Mouse (Mus musculus) T-cell, adult 2 months (primary cell): ENCODE measurements around the gene Prkn.

Source experiments
- DNase-seq: peaks from one replicate; pipeline ENCODE4 v3.0.0; 2022; ENCODE audit warnings: low spot score

Prkn gene

DNA sequence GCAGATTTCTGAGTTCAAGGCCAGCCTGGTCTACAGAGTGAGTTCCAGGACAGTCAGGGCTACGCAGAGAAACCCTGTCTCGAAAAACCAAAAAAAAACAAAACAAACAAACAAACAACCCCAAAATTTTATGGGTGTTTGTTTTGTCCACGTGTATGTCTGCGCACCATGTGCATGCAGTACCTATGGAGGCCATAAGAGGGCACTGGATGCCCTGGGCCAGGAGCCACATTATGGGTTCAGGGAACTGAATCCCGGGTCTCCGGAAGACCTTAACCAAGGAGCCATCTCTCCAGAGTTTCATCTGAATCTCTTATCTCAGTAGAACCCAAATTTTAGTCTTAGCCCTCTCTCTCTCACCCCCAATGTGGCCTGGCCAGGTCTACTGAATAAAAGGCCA, 1263.6 kb downstream of the Prkn start:
- no peak for DNase-seq

DNA sequence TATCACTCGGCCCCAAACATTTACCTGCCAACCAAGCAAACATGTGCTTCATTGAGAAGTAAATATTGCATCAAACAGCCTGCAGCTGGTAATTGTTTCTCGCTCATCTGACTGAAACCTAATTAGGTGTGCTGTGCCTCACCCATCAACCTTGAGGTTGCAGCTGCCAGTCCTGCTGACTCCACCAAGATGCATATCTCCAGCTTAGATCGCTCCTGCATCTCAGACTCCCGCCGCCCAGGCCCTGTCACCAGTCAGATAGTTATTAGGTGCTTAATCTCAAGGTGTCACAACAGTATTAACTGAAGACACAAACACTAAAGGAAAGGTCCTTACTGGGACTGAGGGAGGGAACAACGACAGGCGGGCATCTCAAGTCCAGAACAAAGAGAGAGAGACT, 1264.1 kb downstream of the Prkn start:
- DNase-seq = no peak

DNA sequence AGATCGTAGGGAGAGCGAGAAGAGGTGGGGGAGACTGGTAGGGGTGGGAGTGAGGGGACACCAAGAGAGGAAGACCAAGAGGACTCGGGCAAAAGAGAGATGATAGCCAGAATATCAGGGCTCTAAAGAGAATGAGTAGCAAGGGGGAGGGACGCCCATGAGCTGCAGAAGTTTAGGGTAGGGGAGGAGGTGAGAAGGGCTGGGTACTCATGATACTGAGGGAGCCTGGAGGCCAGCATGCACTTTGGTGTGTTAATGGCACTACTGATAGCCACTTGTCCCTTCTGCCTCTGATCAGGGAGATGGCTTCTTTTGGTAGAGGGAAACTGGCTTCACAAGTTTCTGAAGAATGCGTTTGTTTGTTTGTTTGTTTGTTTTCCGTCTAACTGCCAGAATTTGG, 1264.5 kb downstream of the Prkn start:
- no peak for DNase-seq

DNA sequence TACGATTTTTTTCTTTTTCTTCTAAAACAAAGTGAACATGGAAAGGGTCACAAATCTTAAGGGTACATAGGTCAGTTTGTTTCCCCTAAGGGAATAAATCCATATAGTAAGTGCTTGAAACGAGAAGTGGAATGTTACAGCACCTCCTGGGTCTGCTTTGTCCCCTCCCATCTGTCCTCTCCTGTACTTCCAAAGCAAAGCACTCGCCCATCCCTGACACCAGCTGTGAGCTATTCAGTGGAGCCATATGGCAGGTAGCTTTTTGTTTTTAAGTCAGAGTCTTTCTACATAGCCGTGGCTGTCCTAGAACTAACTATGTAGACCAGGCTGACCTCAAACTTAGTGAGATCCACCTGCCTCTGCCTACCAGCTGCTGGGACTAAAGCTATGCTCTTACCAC, 1266.1 kb downstream of the Prkn start:
- DNase-seq = no peak
